Mouse (Mus musculus) midbrain, postnatal 0 days (tissue): ENCODE measurements around the gene Rab42. TPM values are rescaled to one million over a fixed set of nuclear protein-coding genes. Genes with fewer than 3 reads are reported as not detected.
"Not testable (repeated sequence)": the region's sequence is repeated elsewhere in the genome, so short reads cannot be mapped to it uniquely, and the experiment has no call there.

ENCODE experiments used
- ATAC-seq: fragments of 200-750 bp; cut with Nextera tagmentation; 2 replicates; pipeline ENCODE4 v1.8.0; 2017; ENCODE audit warnings: moderate number of reproducible peaks, mild to moderate bottlenecking, moderate TSS enrichment, moderate library complexity; ENCODE audit not compliant: low FRiP score
- DNase-seq: peaks from one replicate; pipeline ENCODE4 v3.0.0-alpha.2; 2015; ENCODE audit warnings: low spot score
- H3K27ac ChIP-seq: fragments of 300-500 bp; sonication (generic); 2 replicates; pipeline ENCODE4 v1.5.1; 2014; ENCODE audit warnings: low read depth, mild to moderate bottlenecking, low read length, mixed read lengths
- H3K27me3 ChIP-seq: fragments of 300-500 bp; sonication (generic); 2 replicates; pipeline ENCODE4 v1.6.1; 2014; ENCODE audit warnings: low read length, control low read depth, mixed read lengths; ENCODE audit not compliant: insufficient read depth
- H3K36me3 ChIP-seq: fragments of 300-500 bp; sonication (generic); 2 replicates; pipeline ENCODE4 v1.6.1; 2014; ENCODE audit warnings: low read length, control low read depth, mixed read lengths; ENCODE audit not compliant: insufficient read depth
- H3K4me1 ChIP-seq: fragments of 300-500 bp; sonication (generic); 2 replicates; pipeline ENCODE4 v1.6.1; 2014; ENCODE audit warnings: mild to moderate bottlenecking, control low read depth, antibody characterized with exemption, low read length, mixed read lengths; ENCODE audit not compliant: insufficient read depth
- H3K4me2 ChIP-seq: fragments of 300-500 bp; sonication (generic); 2 replicates; pipeline ENCODE4 v1.6.1; 2014; ENCODE audit warnings: low read depth, mild to moderate bottlenecking, low read length, mixed read lengths; ENCODE audit not compliant: poor library complexity, severe bottlenecking
- H3K4me3 ChIP-seq: fragments of 300-500 bp; sonication (generic); 2 replicates; pipeline ENCODE4 v1.5.1; 2014; ENCODE audit warnings: low read depth, mild to moderate bottlenecking, low read length, moderate library complexity
- H3K9ac ChIP-seq: fragments of 300-500 bp; sonication (generic); replicated peaks from 2 replicates; pipeline ENCODE4 v1.6.1; 2014; ENCODE audit warnings: mild to moderate bottlenecking, low read length, moderate library complexity, mixed read lengths; ENCODE audit not compliant: poor library complexity, severe bottlenecking
- H3K9me3 ChIP-seq: fragments of 300-500 bp; sonication (generic); 2 replicates; pipeline ENCODE4 v1.6.1; 2016; ENCODE audit warnings: low read length, control low read depth
- CTCF ChIP-seq: IDR thresholded peaks from 2 replicates; pipeline ENCODE4 v1.5.1; 2016; ENCODE audit warnings: antibody characterized with exemption, mild to moderate bottlenecking
- WGBS: fragments of 180-500 bp; shearing (Covaris S2); extraction: QIAGEN DNeasy Blood & Tissue Kit; methylation state at CpG from one replicate; pipeline ENCODE4 v1.1.7; 2014; 5-methylcytosine and 5-hydroxymethylcytosine counted together
- polyA plus RNA-seq: library from polyadenylated mRNA; unstranded; fragments of >200 nt; fragmentation: Nextera tagmentation; extraction: Ambion mirVana; gene quantifications from 2 replicates; pipeline ENCODE4 v1.2.1, GENCODE M21; 2015
- total RNA-seq: library from RNA; depleted of rRNA; stranded (reverse); fragments of >200 nt; gene quantifications from 2 replicates; pipeline ENCODE4 v1.2.3, GENCODE M21; 2014

Rab42 gene
- total and polyA plus RNA-seq, 2 experiments from 2014 or later, result 3.3 to 4.2 TPM

DNA sequence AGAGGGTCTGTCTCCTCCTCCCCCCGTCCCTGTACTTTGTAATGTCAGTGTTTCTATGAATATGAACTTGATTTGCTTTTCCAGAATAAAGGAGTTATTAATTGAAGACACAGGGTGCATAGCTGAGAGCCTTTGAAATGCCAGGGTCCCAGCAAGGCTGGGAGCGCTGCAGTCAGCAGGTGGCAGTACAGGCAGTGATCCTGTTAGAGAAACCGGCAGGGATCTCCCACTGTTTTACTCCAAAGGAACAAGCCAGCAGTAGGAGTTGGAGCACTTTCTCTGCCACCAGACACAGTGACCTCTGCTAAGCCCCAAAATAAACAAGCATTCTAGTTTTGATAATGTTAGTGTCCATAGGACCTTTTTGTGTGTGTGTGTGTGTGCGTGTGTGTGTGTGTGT is 10.2 kb downstream of the Rab42 start:
- Histone ChIP-seq H3K27ac (no peak overlapping the region), H3K9ac (no peak overlapping the region), H3K36me3 (peaks cover 29% of the 10 kb centered on the region), H3K4me3 (no peak overlapping the region), H3K27me3 (no peaks in the 10 kb centered on the region), H3K4me1 (no peaks in the 10 kb centered on the region), H3K4me2 (no peak overlapping the region), H3K9me3 (no peaks in the 10 kb centered on the region)
- peak; percentile 76 for TF ChIP-seq CTCF
- 44% methylated on average over 4 of the region's 4 CpGs for WGBS
- peak; percentile 70 for DNase-seq
- ATAC-seq, result no peak

DNA sequence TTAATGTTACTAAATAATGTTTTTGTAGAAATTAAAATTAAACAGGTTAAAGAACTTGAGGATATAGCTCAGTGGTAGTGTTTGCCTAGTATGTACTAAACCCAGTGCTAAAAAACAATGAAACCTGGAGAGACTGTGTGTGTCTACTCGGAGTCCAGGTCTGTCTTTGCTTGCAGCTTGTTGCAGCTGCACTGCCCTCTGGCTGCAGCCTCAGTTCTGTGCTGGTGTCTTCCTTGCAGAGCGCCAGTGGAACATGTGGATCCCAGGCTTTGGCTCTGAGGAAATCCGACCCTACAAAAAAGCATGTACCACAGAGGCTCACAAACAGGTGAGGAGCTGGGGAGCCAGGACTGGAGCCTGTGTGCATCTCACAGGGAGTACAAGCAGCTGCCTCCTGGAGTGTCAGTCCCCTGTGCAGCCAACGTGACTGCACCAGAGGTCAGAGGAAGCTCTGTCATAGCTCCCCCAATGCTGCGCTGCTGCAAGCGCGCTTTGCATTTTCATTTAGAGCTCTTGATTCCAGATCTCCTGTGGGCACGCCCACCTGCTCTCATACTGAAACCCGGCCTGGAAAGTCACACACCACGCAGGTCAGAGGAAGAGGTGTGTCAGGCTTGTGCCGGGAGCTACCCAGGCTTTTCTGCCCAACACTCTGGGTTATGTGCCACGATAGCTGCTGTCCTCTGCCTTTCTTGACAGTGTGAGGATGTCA is 11.4 kb downstream of the Rab42 start:
- peak; percentile 62 for TF ChIP-seq CTCF
- H3K4me3 ChIP-seq, result no peak overlapping the region
- no peak for ATAC-seq
- H3K27ac ChIP-seq, result no peak overlapping the region
- H3K27me3 ChIP-seq, result no peaks in the 10 kb centered on the region
- H3K9ac ChIP-seq, result no peak overlapping the region
- DNase-seq, result no peak
- H3K9me3 ChIP-seq, result no peaks in the 10 kb centered on the region
- H3K4me1 ChIP-seq, result no peaks in the 10 kb centered on the region
- WGBS, result 77% methylated on average over 12 of the region's 12 CpGs
- H3K4me2 ChIP-seq, result no peak overlapping the region
- peaks cover 29% of the 10 kb centered on the region for H3K36me3 ChIP-seq

DNA sequence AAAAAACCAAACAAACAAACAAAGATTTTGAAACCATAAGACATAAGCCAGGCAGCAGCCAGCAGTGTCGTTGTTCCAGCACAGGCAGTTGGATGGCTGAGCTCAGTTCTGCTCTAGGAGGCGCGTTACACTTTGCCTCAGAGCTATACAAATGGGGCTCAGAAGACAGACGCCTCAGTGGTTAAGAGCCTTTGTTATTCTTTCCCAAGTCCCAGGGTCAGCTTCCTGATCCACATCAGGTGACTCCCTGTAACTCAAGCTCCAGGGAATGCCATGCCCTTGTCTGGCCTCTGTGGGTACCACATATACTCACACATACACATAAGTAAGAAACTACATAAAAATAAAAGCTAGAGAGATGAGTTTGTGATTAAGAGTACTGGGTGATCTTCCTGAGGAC is 12.1 kb downstream of the Rab42 start:
- WGBS, result 93% methylated on average over 4 of the region's 4 CpGs
- no peak for DNase-seq
- peaks cover 29% of the 10 kb centered on the region for H3K36me3 ChIP-seq

DNA sequence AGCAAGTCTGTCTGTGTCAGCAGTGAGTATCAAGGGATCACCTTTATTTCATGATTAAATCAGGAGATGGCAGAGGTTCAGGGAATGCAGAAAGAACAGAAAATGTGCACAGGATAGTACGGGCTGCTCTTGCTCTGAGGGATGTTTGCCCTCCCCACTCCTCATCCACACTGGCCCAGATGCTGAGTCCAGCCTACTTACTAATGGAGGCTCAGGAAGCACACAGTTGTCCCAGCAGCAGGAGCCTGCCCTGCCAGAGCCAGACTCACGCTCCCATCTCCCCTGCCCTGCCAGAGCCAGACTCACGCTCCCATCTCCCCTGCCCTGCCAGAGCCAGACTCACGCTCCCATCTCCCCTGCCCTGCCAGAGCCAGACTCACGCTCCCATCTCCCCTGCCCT is 14.3 kb downstream of the Rab42 start:
- H3K36me3 ChIP-seq, result peaks cover 42% of the 10 kb centered on the region
- H3K4me1 ChIP-seq, ATAC-seq, H3K9me3 ChIP-seq, H3K4me3 ChIP-seq, DNase-seq, H3K4me2 ChIP-seq, H3K27ac ChIP-seq, H3K9ac ChIP-seq, H3K27me3 ChIP-seq: not testable (repeated sequence)
- 86% methylated on average over 2 of the region's 5 CpGs for WGBS

More for the DNA sequence above, 12.1 kb downstream of the Rab42 start:
- no peak for TF ChIP-seq CTCF
- Histone ChIP-seq H3K4me1 (no peaks in the 10 kb centered on the region), H3K9me3 (no peaks in the 10 kb centered on the region), H3K4me3 (no peak overlapping the region), H3K27me3 (no peaks in the 10 kb centered on the region), H3K9ac (no peak overlapping the region), H3K27ac (no peak overlapping the region), H3K4me2 (no peak overlapping the region)
- ATAC-seq, result no peak

DNA sequence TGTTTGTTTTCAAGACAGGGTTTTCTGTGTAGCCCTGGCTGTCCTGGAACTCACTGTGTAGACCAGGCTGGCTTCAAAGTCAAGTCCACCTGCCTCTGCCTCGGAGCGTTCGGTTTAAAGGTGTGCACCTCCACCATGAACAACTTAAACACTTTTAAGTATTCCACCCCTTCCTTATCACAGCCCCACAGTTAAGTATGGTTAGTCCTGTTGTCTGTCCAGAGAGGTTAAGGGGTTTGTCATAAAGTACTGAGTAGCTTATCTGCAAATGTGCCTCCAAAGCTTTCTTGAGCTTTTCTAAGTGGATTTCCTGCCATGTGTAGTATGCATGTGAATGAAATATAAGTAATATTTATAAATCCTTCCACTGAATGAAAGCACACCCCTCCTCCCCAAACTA is 27.2 kb downstream of the Rab42 start:
- H3K4me2 ChIP-seq, result no peak overlapping the region
- TF ChIP-seq CTCF, result no peak

DNA sequence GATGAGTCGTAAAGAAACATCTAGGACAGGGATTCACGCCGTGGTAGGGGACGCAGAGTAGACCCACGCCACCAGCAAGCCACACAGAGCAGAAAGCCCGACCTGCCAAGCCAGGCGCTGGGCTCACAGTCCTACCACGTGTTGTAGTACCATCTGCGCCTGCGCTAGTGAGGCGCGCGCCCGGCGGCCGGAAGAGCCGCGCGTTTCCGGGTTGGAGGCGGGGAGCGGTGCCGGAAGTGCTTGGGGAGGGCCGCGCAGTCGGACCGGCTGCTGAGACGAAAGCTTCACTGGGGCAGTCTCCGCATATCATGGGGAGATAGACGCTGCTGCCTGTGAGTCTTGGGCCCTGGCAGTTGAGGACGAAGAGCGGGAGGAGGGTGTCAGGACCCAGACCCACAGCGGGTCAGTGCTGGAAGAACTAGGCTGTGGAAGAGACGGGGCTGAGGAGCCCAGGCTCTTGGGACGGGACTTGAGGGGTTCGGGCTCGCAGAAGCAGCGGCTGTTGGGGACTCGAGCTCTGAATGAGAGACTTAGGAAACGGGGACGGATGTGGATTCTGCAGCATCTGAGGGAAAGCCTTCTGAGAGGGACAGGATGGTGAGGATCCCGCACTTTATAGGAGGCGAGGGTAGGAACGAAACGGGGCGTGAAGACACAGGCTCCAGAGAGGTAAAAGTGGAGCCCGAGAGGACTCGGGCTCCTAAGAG is 28.9 kb downstream of the Rab42 start, which contains the start of gene Taf12:
TSS of gene Taf12 (plus strand) at position 220 of the 707 bp plus-strand sequence.
- Histone ChIP-seq H3K27ac (peak within 1 kb of the TSS; percentile 88), H3K4me2 (peak within 1 kb of the TSS; percentile 90), H3K9me3 (no peaks in the 10 kb centered on the region), H3K4me3 (peak within 1 kb of the TSS; percentile 81), H3K9ac (peak within 1 kb of the TSS; percentile 80), H3K4me1 (no peaks in the 10 kb centered on the region; the same call in 1 of the 2 replicates), H3K36me3 (no peaks in the 10 kb centered on the region), H3K27me3 (no peaks in the 10 kb centered on the region)
- ATAC-seq (peak; percentile 94), DNase-seq (peak; percentile 96)
- WGBS, result under 1% methylated on average over 48 of the region's 48 CpGs
- TF ChIP-seq CTCF, result no peak

More for the DNA sequence above, 27.2 kb downstream of the Rab42 start:
- no peak for ATAC-seq
- Histone ChIP-seq H3K9ac (no peak overlapping the region), H3K4me1 (no peaks in the 10 kb centered on the region; the same call in 1 of the 2 replicates), H3K9me3 (no peaks in the 10 kb centered on the region), H3K4me3 (no peak overlapping the region), H3K36me3 (no peaks in the 10 kb centered on the region), H3K27me3 (no peaks in the 10 kb centered on the region), H3K27ac (no peak overlapping the region)
- 86% methylated on average over 3 of the region's 3 CpGs for WGBS
- no peak for DNase-seq
